Mouse (Mus musculus): ENCODE data around the gene Atg9b.

GRCm38 (mm10) chr5:24404594-24405360 is 12.8 kb upstream of the Atg9b start:
- TF ChIP-seq POLR2A (IDR thresholded peaks at IDR 0.05; ENCODE audit: insufficient read depth, low read depth, low read length) (no peak), CTCF (IDR thresholded peaks at IDR 0.05) (no peak)
